Mouse (Mus musculus) brain, embryonic 14.5 days (tissue): ENCODE data around the gene Mthfd1. TPM values are rescaled to one million over a fixed set of nuclear protein-coding genes. Genes with fewer than 3 reads are reported as not detected.
A peak's percentile ranks its signal among the peaks of the same experiment; 100 is the strongest.

Experiments used
- DNase-seq: peaks from one replicate; pipeline ENCODE4 v3.0.0-alpha.2; 2011; ENCODE audit warnings: low read depth
- CTCF ChIP-seq: fragments of 200-500 bp; IDR thresholded peaks from 2 replicates; pipeline ENCODE4 v1.5.1; 2012; ENCODE audit warnings: inconsistent platforms, mild to moderate bottlenecking, moderate library complexity, borderline replicate concordance; ENCODE audit not compliant: insufficient read depth, insufficient read length; ENCODE audit errors: extremely low read depth
- POLR2A ChIP-seq: fragments of 200-500 bp; IDR thresholded peaks from 2 replicates; pipeline ENCODE4 v1.6.1; 2012; ENCODE audit warnings: mild to moderate bottlenecking, inconsistent platforms, borderline replicate concordance; ENCODE audit not compliant: poor library complexity, insufficient read depth, insufficient read length, severe bottlenecking; ENCODE audit errors: extremely low read depth
- polyA plus RNA-seq: library from polyadenylated mRNA; depleted of rRNA; stranded (reverse); fragments of >200 nt; gene quantifications from 2 replicates; pipeline ENCODE4 v1.2.3, GENCODE M21; 2012

Mthfd1 gene
- polyA plus RNA-seq, 1 experiment = 27.9 TPM

- no peak for TF ChIP-seq POLR2A
- no peak for TF ChIP-seq CTCF
- peak; percentile 88 for DNase-seq
These were observed 32.9 kb downstream of the Mthfd1 start for GRCm38 (mm10) chr12:76287986-76288385.

DNA sequence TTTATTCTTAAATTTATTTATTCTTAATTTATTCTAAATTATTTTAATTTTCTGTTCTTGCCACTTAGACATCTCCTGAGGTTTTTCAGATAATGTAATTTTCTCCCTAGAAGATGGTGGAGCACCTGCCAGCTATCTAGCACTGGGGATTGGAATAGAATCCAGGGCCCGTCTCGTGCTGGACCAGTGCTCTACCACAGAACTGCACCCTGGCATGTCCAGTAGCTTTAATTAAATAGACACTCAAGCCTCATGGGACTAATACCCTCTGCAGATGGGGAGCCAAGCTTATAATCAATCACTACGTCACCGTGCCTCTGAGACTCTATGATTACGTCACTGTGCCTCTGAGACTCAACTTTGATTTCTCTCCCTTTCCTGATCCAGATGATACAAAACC is 33.4 kb downstream of the Mthfd1 start:
- peak; percentile 54 for DNase-seq

DNA sequence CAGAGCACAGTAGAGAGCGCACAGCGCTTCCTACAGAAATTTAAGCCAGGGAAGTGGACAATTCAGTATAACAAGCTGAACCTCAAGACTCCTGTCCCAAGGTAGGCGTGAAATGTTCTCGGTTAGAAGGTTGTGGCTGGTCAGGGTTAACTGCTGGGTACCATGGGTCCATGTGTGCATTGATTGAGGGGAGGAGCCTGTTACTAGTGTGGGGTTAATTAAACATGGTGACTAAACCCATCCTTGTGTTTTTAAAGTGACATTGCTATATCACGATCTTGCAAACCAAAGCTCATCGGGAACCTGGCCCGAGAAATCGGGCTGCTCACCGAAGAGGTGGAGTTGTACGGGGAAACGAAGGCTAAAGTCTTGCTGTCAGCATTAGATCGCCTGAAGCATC is 34.3 kb downstream of the Mthfd1 start:
- TF ChIP-seq POLR2A (no peak), CTCF (no peak)
- no peak for DNase-seq

More for the DNA sequence above, 33.4 kb downstream of the Mthfd1 start:
- TF ChIP-seq POLR2A (no peak), CTCF (no peak)

GRCm38 (mm10) chr12:76290271-76290670 is 35.2 kb downstream of the Mthfd1 start:
- peak; percentile 27; the same call in 1 of the 2 replicates for TF ChIP-seq CTCF
- no peak for TF ChIP-seq POLR2A
- no peak for DNase-seq

GRCm38 (mm10) chr12:76293192-76293591 is 38.1 kb downstream of the Mthfd1 start:
- DNase-seq = peak; percentile 62
- TF ChIP-seq POLR2A (no peak), CTCF (peak; percentile 77)

GRCm38 (mm10) chr12:76297830-76298229 is 42.7 kb downstream of the Mthfd1 start:
- peak; percentile 63 for DNase-seq
- TF ChIP-seq CTCF (no peak), POLR2A (no peak)

- no peak for DNase-seq
- TF ChIP-seq POLR2A (no peak), CTCF (no peak)
These were observed 44.3 kb downstream of the Mthfd1 start for GRCm38 (mm10) chr12:76299361-76299906.

- no peak for TF ChIP-seq CTCF
- no peak for TF ChIP-seq POLR2A
- no peak for DNase-seq
These were observed 45.3 kb downstream of the Mthfd1 start for GRCm38 (mm10) chr12:76300367-76300766.

- peak; percentile 41 for DNase-seq
- TF ChIP-seq CTCF = no peak
- TF ChIP-seq POLR2A = no peak
These were observed 48.4 kb downstream of the Mthfd1 start for GRCm38 (mm10) chr12:76303474-76303873.

- TF ChIP-seq POLR2A (no peak), CTCF (no peak)
- DNase-seq = peak; percentile 79
These were observed 49.1 kb downstream of the Mthfd1 start for GRCm38 (mm10) chr12:76304199-76304598.

GRCm38 (mm10) chr12:76305107-76305506 is 50.0 kb downstream of the Mthfd1 start:
- DNase-seq = no peak
- TF ChIP-seq CTCF (no peak), POLR2A (no peak)

DNA sequence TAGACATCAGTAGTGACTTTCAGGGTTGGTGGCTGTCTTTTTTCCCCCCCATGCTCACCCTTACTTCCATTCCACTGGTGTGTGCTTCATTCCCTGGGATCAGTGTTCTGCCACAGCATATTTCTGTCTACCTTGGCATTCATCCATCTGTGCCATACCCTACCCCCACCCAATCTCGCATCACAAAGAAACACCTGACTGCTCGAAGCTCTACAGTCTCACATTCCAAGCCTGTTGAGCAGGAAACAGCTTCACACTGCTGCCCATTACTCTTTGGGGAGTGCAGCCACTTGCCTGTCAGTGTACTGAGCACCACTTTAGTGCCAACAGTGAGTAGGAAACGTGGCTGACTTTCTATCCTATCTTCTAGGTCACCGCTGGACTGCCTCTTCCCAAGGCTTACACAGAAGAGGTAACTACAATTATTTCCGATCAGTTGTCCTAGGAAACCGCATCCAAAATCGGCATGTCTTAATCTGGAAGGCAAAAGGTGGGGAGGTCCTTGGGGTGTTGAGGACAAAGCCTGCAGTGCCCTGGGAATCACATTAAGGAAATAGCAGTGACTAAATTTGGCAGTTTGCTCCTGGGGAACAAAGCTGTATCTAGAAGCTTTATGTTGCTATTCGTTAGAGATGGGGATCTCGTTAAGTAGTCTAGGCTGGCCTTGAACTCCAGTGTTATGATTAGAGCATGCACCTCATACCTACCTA is 51.9 kb downstream of the Mthfd1 start:
- TF ChIP-seq CTCF = no peak
- TF ChIP-seq POLR2A = no peak
- peak; percentile 24 for DNase-seq

- peak; percentile 62 for DNase-seq
- TF ChIP-seq CTCF = no peak
- TF ChIP-seq POLR2A = no peak
These were observed 52.9 kb downstream of the Mthfd1 start for GRCm38 (mm10) chr12:76307964-76308363.

DNA sequence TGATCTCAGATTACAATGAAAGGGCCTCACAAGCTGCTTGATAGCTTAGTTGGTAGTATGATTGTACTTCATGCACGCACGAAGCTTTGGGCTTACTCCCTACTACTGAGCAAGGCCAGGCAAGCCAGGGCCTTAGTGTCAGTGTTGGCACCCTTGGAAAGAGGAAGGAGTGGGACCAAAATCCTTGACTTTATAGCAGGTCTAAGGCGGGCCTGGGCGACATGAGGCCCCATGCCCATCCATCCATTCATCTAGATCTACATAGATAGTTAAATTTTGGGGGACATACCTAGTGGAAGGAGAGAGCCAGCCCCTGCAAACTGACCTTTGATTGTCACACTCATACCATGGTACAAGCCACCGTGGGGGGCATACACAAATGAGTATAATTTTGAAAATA is 53.3 kb downstream of the Mthfd1 start:
- TF ChIP-seq POLR2A = no peak
- no peak for TF ChIP-seq CTCF
- no peak for DNase-seq
